Mouse (Mus musculus) embryonic stem cell, embryonic (primary cell): Measurements from ENCODE around the gene Olfr750.

Experiments
- CTCF ChIA-PET, 4 experiments: fragments of 300-600 bp in 2 of 4; fragments of 350-600 bp in 2 of 4; sonication (Branson Sonifier 250); formaldehyde crosslinking; loops; one replicate each; lab custom pipeline; 2022; ENCODE audit warnings: inconsistent platforms in 2 of 4; lab: Charles Lee
- POLR2A ChIA-PET, 4 experiments: fragments of 300-600 bp in 2 of 4; fragments of 350-600 bp in 2 of 4; sonication (Branson Sonifier 250); formaldehyde crosslinking; loops; one replicate each; lab custom pipeline; 2022; ENCODE audit warnings: antibody characterized with exemption in 4 of 4, inconsistent platforms in 1 of 4; lab: Charles Lee

Gene Olfr750

GRCm38 (mm10) chr14:51090077-51090781, 16.0 kb upstream of the Olfr750 start:
- ChIA-PET CTCF (interaction anchor here (0.6 to 1.9 kb wide), 6 partner anchors 25 to 112 kb away, joined by 3 to 14 read pairs (median 4); no protein-coding TSS in a partner anchor), POLR2A (interaction anchor here in 3 of 4 experiments (0.6 to 3.5 kb wide), 12 partner anchors 8 to 794 kb away, joined by 3 to 23 read pairs (median 6); partner anchors contain the start of genes Ccnb1ip1 (in 3 of the 3), Parp2 (in 3 of the 3), Pip4p1 (in 1 of the 3) and Pnp (in 1 of the 3))

- CTCF ChIA-PET = interaction anchor here (0.8 to 1.9 kb wide), 11 partner anchors 8 to 289 kb away, joined by 3 to 14 read pairs (median 5); no protein-coding TSS in a partner anchor
- POLR2A ChIA-PET = interaction anchor here in 3 of 4 experiments (0.7 to 3.5 kb wide), 23 partner anchors 9 to 1015 kb away, joined by 3 to 23 read pairs (median 5); partner anchors contain the start of genes Ccnb1ip1 (in 3 of the 3), Parp2 (in 3 of the 3), Hnrnpc (in 2 of the 3) and Zfp219 (in 2 of the 3)
Measured at GRCm38 (mm10) chr14:51089674-51090076, 15.4 kb upstream of the Olfr750 start.

- CTCF ChIA-PET = interaction anchor here (0.7 to 1.9 kb wide), 13 partner anchors 9 to 1305 kb away, joined by 3 to 14 read pairs (median 4); no protein-coding TSS in a partner anchor
Measured at GRCm38 (mm10) chr14:51088970-51089673, 14.9 kb upstream of the Olfr750 start.

GRCm38 (mm10) chr14:51088166-51088969, 14.1 kb upstream of the Olfr750 start:
- POLR2A ChIA-PET = interaction anchor here in 3 of 4 experiments (0.8 to 3.5 kb wide), 21 partner anchors 10 to 1016 kb away, joined by 3 to 23 read pairs (median 5); partner anchors contain the start of genes Ccnb1ip1 (in 2 of the 3), Parp2 (in 2 of the 3), Hnrnpc (in 1 of the 3) and Pip4p1 (in 1 of the 3)

More at GRCm38 (mm10) chr14:51088970-51089673, 14.9 kb upstream of the Olfr750 start:
- POLR2A ChIA-PET = interaction anchor here in 3 of 4 experiments (0.7 to 3.5 kb wide), 25 partner anchors 9 to 1015 kb away, joined by 3 to 23 read pairs (median 4); partner anchors contain the start of genes Ccnb1ip1 (in 3 of the 3), Parp2 (in 3 of the 3), Hnrnpc (in 2 of the 3) and Zfp219 (in 2 of the 3)

GRCm38 (mm10) chr14:51087762-51088161, 13.5 kb upstream of the Olfr750 start:
- POLR2A ChIA-PET = interaction anchor here in 2 of 4 experiments (1.0 to 3.5 kb wide), 5 partner anchors 10 to 281 kb away, joined by 3 to 23 read pairs (median 14); partner anchors contain the start of genes Ccnb1ip1 (in 1 of the 2) and Parp2 (in 1 of the 2)

More at GRCm38 (mm10) chr14:51088166-51088969, 14.1 kb upstream of the Olfr750 start:
- CTCF ChIA-PET = interaction anchor here (0.7 to 1.9 kb wide), 11 partner anchors 10 to 1304 kb away, joined by 3 to 14 read pairs (median 5); no protein-coding TSS in a partner anchor

GRCm38 (mm10) chr14:51085911-51086310, 11.7 kb upstream of the Olfr750 start:
- CTCF ChIA-PET = interaction anchor here in 1 of 4 experiments (0.6 kb wide), 1 partner anchor 12 kb away, joined by 3 read pairs; no protein-coding TSS in a partner anchor
- POLR2A ChIA-PET = interaction anchor here in 1 of 4 experiments (1.5 kb wide), 1 partner anchor 20 kb away, joined by 4 read pairs; no protein-coding TSS in a partner anchor

More at GRCm38 (mm10) chr14:51087762-51088161, 13.5 kb upstream of the Olfr750 start:
- CTCF ChIA-PET = interaction anchor here in 1 of 4 experiments (1.7 kb wide), 1 partner anchor 10 kb away, joined by 4 read pairs; no protein-coding TSS in a partner anchor

- POLR2A ChIA-PET = interaction anchor here in 1 of 4 experiments (1.5 kb wide), 1 partner anchor 19 kb away, joined by 4 read pairs; no protein-coding TSS in a partner anchor
- CTCF ChIA-PET = interaction anchor here in 1 of 4 experiments (0.5 kb wide), 1 partner anchor 188 kb away, joined by 3 read pairs; no protein-coding TSS in a partner anchor
Measured at GRCm38 (mm10) chr14:51085086-51085485, 10.9 kb upstream of the Olfr750 start.

GRCm38 (mm10) chr14:51083805-51084204, 9.6 kb upstream of the Olfr750 start:
- POLR2A ChIA-PET = interaction anchor here in 3 of 4 experiments (0.5 to 1.4 kb wide), 8 partner anchors 8 to 1087 kb away, joined by 3 to 9 read pairs (median 3); partner anchors contain the start of genes Ccnb1ip1 (in 1 of the 3), Parp2 (in 1 of the 3) and Ttc5 (in 1 of the 3)
- CTCF ChIA-PET = interaction anchor here in 2 of 4 experiments (0.6 to 1.0 kb wide), 3 partner anchors 19 to 93 kb away, joined by 3 read pairs; no protein-coding TSS in a partner anchor

- CTCF ChIA-PET = interaction anchor here in 3 of 4 experiments (0.6 to 1.0 kb wide), 4 partner anchors 18 to 94 kb away, joined by 3 read pairs; no protein-coding TSS in a partner anchor
- POLR2A ChIA-PET = interaction anchor here in 3 of 4 experiments (0.5 to 1.4 kb wide), 8 partner anchors 9 to 1086 kb away, joined by 3 to 9 read pairs (median 3); partner anchors contain the start of genes Ccnb1ip1 (in 1 of the 3), Parp2 (in 1 of the 3) and Ttc5 (in 1 of the 3)
Measured at GRCm38 (mm10) chr14:51082599-51083581, 8.7 kb upstream of the Olfr750 start.

GRCm38 (mm10) chr14:51081035-51081434, 6.8 kb upstream of the Olfr750 start:
- POLR2A ChIA-PET = interaction anchor here in 1 of 4 experiments (1.1 to 1.3 kb wide), 2 partner anchors 13 to 273 kb away, joined by 4 read pairs; no protein-coding TSS in a partner anchor
- CTCF ChIA-PET = no interaction called here

GRCm38 (mm10) chr14:51079180-51079579, 4.9 kb upstream of the Olfr750 start:
- ChIA-PET POLR2A (interaction anchor here in 1 of 4 experiments (0.5 to 2.7 kb wide), 6 partner anchors 9 to 148 kb away, joined by 3 to 7 read pairs (median 4); partner anchors contain the start of genes Pip4p1 and Pnp), CTCF (interaction anchor here in 1 of 4 experiments (0.7 kb wide), 1 partner anchor 54 kb away, joined by 3 read pairs; no protein-coding TSS in a partner anchor)

GRCm38 (mm10) chr14:51069617-51070016, 4.6 kb downstream of the Olfr750 start:
- POLR2A ChIA-PET = interaction anchor here in 2 of 4 experiments (0.6 to 2.6 kb wide), 6 partner anchors 9 to 262 kb away, joined by 3 to 8 read pairs (median 4); partner anchors contain the start of genes Ccnb1ip1 (in 1 of the 2) and Parp2 (in 1 of the 2)

GRCm38 (mm10) chr14:51068956-51069355, 5.3 kb downstream of the Olfr750 start:
- CTCF ChIA-PET = interaction anchor here in 3 of 4 experiments (0.6 to 1.1 kb wide), 9 partner anchors 9 to 682 kb away, joined by 3 to 9 read pairs (median 3); no protein-coding TSS in a partner anchor
- POLR2A ChIA-PET = interaction anchor here in 2 of 4 experiments (0.6 to 2.6 kb wide), 5 partner anchors 20 to 131 kb away, joined by 3 to 8 read pairs (median 4); partner anchors contain the start of genes Ang (in 1 of the 2) and Rnase4 (in 1 of the 2)

More at GRCm38 (mm10) chr14:51069617-51070016, 4.6 kb downstream of the Olfr750 start:
- CTCF ChIA-PET = interaction anchor here in 3 of 4 experiments (0.6 to 0.7 kb wide), 7 partner anchors 8 to 683 kb away, joined by 3 to 9 read pairs (median 3); no protein-coding TSS in a partner anchor

GRCm38 (mm10) chr14:51060761-51061160, 13.5 kb downstream of the Olfr750 start:
- ChIA-PET CTCF (interaction anchor here in 1 of 4 experiments (0.9 to 1.8 kb wide), 2 partner anchors 33 to 156 kb away, joined by 3 to 4 read pairs; no protein-coding TSS in a partner anchor), POLR2A (interaction anchor here in 2 of 4 experiments (0.5 to 2.7 kb wide), 5 partner anchors 22 to 261 kb away, joined by 3 to 10 read pairs (median 3); partner anchors contain the start of genes Pip4p1 (in 1 of the 2) and Pnp (in 1 of the 2))
